ENCODE assay signal across 32 mouse cellular contexts in genomic region chr7:131722316-131722715, GRCm38 (mm10).
A peak's percentile ranks its signal among the peaks of the same experiment; 100 is the strongest.
DNase-seq lines count a peak whose midpoint lies in the region; ATAC-seq lines count a peak whose summit lies in the region.
"Had no signal": no experiment of that assay in that cellular context is flagged by ENCODE, and none has a peak within 500 bp of the region (broad histone marks: within the 10 kb centered on the region; RNA-seq: fewer than 3 reads in every experiment).

No protein-coding gene starts in this region.

- H3K4me2 ChIP-seq in hindbrain, embryonic 14.5 days (replicated peaks), result peak overlapping the region; percentile 25; the same call in 1 of the 2 replicates
- no peak overlapping the region for H3K4me2 ChIP-seq in hindbrain, embryonic 16.5 days (ENCODE audit: low read length)
- 0 out of 2 replicates have a peak overlapping the region, but pooled peaks have one; percentile 26 for H3K4me2 ChIP-seq in midbrain, embryonic 15.5 days
- no peak overlapping the region for H3K4me2 ChIP-seq in midbrain, embryonic 11.5 days
- H3K4me2 ChIP-seq: embryonic facial prominence, embryonic 13.5 days; heart, embryonic 13.5 days; limb, embryonic 15.5 days; liver, embryonic 13.5 days had no signal

- peaks cover 11% of the 10 kb centered on the region for H3K27me3 ChIP-seq in hindbrain, embryonic 14.5 days (ENCODE audit: control insufficient read depth, insufficient read depth, low read length)
- no peaks in the 10 kb centered on the region for H3K27me3 ChIP-seq in hindbrain, embryonic 16.5 days (replicated peaks; ENCODE audit: control insufficient read depth, insufficient read depth, low read length)
- 0 out of 2 replicates have a peak, but pooled peaks cover 4% of the 10 kb centered on the region for H3K27me3 ChIP-seq in midbrain, embryonic 15.5 days (replicated peaks)
- 0 out of 2 replicates have a peak, but pooled peaks cover 3% of the 10 kb centered on the region for H3K27me3 ChIP-seq in midbrain, embryonic 11.5 days (ENCODE audit: control insufficient read depth, insufficient read depth, low read length)
- H3K27me3 ChIP-seq: liver, embryonic 13.5 days; megakaryocyte, embryonic 14.5 days had no signal

- no peaks in the 10 kb centered on the region for H3K36me3 ChIP-seq in hindbrain, embryonic 14.5 days (replicated peaks; ENCODE audit: control insufficient read depth, insufficient read depth)
- no peaks in the 10 kb centered on the region for H3K36me3 ChIP-seq in hindbrain, embryonic 16.5 days (ENCODE audit: control insufficient read depth, insufficient read depth, low read length)
- H3K36me3 ChIP-seq in midbrain, embryonic 15.5 days (replicated peaks), result no peaks in the 10 kb centered on the region
- no peaks in the 10 kb centered on the region for H3K36me3 ChIP-seq in midbrain, embryonic 11.5 days (ENCODE audit: control insufficient read depth, insufficient read depth, low read length)
- H3K36me3 ChIP-seq: embryonic facial prominence, embryonic 13.5 days; forebrain, embryonic 15.5 days; heart, embryonic 13.5 days; limb, embryonic 10.5 days; limb, embryonic 15.5 days; liver, embryonic 13.5 days had no signal

- H3K4me3 ChIP-seq in hindbrain, embryonic 14.5 days (replicated peaks; ENCODE audit: low read length), result no peak overlapping the region
- no peak overlapping the region for H3K4me3 ChIP-seq in hindbrain, embryonic 16.5 days (ENCODE audit: low read length)
- no peak overlapping the region for H3K4me3 ChIP-seq in midbrain, embryonic 15.5 days
- H3K4me3 ChIP-seq in midbrain, embryonic 11.5 days (ENCODE audit: low read depth, low read length), result no peak overlapping the region
- H3K4me3 ChIP-seq: embryonic facial prominence, embryonic 13.5 days; erythroblast, embryonic 14.5 days; forebrain, embryonic 15.5 days; heart, embryonic 13.5 days; limb, embryonic 10.5 days; limb, embryonic 15.5 days; liver, embryonic 13.5 days; megakaryocyte, embryonic 14.5 days had no signal

- H3K27ac ChIP-seq in hindbrain, embryonic 14.5 days, result no peak overlapping the region
- H3K27ac ChIP-seq in hindbrain, embryonic 16.5 days (ENCODE audit: low read depth, low read length), result no peak overlapping the region
- no peak overlapping the region for H3K27ac ChIP-seq in midbrain, embryonic 15.5 days
- H3K27ac ChIP-seq in midbrain, embryonic 11.5 days (ENCODE audit: low read depth, low read length), result no peak overlapping the region
- H3K27ac ChIP-seq: embryonic facial prominence, embryonic 13.5 days; forebrain, embryonic 15.5 days; heart, embryonic 13.5 days; limb, embryonic 15.5 days; liver, embryonic 13.5 days had no signal

- peak; percentile 26 for DNase-seq in embryo, embryonic 10.5 days (ENCODE audit: low spot score)
- DNase-seq in embryo, embryonic 9.5 days (ENCODE audit: extremely low spot score), result no peak
- no peak for DNase-seq in hindbrain, embryonic 14.5 days (ENCODE audit: low spot score)
- DNase-seq in midbrain, embryonic 11.5 days (ENCODE audit: low spot score, missing footprints), result no peak
- DNase-seq in hindlimb bud, embryonic 11.5 days (ENCODE audit: extremely low spot score, low read depth, low spot score), result peak; percentile 24
- DNase-seq: adrenal gland, adult 2 months; adrenal gland, postnatal 36 days; cerebellum, adult 2 months; cerebellum, postnatal 14 days; gastrocnemius, postnatal 10 days; heart, postnatal 10 days; kidney, adult 9 months; kidney, postnatal 14 days; layer of hippocampus, adult 9-11 months; liver, embryonic 13.5 days; lung, adult 18-20 months; lung, postnatal 4 days; right cerebral cortex, adult 18-20 months; spleen, adult 18-20 months; thymus, postnatal 14 days had no signal

- no peak overlapping the region for H3K9ac ChIP-seq in hindbrain, embryonic 14.5 days
- no peak overlapping the region for H3K9ac ChIP-seq in hindbrain, embryonic 16.5 days (ENCODE audit: low read depth, low read length)
- no peak overlapping the region for H3K9ac ChIP-seq in midbrain, embryonic 15.5 days
- H3K9ac ChIP-seq in midbrain, embryonic 11.5 days (ENCODE audit: low read length), result no peak overlapping the region
- H3K9ac ChIP-seq: embryonic facial prominence, embryonic 13.5 days; forebrain, embryonic 15.5 days; heart, embryonic 13.5 days; limb, embryonic 15.5 days; liver, embryonic 13.5 days had no signal

- 28% methylated on average over 4 of the region's 4 CpGs for WGBS in hindbrain, embryonic 14.5 days
- WGBS in hindbrain, embryonic 16.5 days, result 23% methylated on average over 4 of the region's 4 CpGs
- 20% methylated on average over 4 of the region's 4 CpGs for WGBS in midbrain, embryonic 15.5 days
- 44% methylated on average over 4 of the region's 4 CpGs for WGBS in midbrain, embryonic 11.5 days

- H3K4me1 ChIP-seq in hindbrain, embryonic 14.5 days (replicated peaks; ENCODE audit: control insufficient read depth, insufficient read depth, low read length), result peaks cover 9% of the 10 kb centered on the region; the same call in 1 of the 2 replicates
- H3K4me1 ChIP-seq in hindbrain, embryonic 16.5 days (ENCODE audit: control insufficient read depth, insufficient read depth, low read depth, low read length), result peaks cover 7% of the 10 kb centered on the region
- H3K4me1 ChIP-seq in midbrain, embryonic 15.5 days, result peaks cover 11% of the 10 kb centered on the region
- 0 out of 2 replicates have a peak, but pooled peaks cover 6% of the 10 kb centered on the region for H3K4me1 ChIP-seq in midbrain, embryonic 11.5 days (ENCODE audit: control insufficient read depth, insufficient read depth, low read length)
- H3K4me1 ChIP-seq: heart, embryonic 13.5 days; liver, embryonic 13.5 days; megakaryocyte, embryonic 14.5 days had no signal

- ATAC-seq in hindbrain, embryonic 14.5 days (ENCODE audit: low FRiP score), result no peak
- ATAC-seq in hindbrain, embryonic 16.5 days, result no peak
- ATAC-seq in midbrain, embryonic 15.5 days (replicated peaks), result no peak
- ATAC-seq in midbrain, embryonic 11.5 days (ENCODE audit: low FRiP score), result no peak
- ATAC-seq: activated CD4-positive, CD25-positive, alpha-beta regulatory T cell, adult 4 months; intestine, postnatal 0 days; lung, postnatal 0 days had no signal

- no peaks in the 10 kb centered on the region for H3K9me3 ChIP-seq in hindbrain, embryonic 14.5 days (ENCODE audit: control insufficient read depth, low read length)
- H3K9me3 ChIP-seq in hindbrain, embryonic 16.5 days (ENCODE audit: control insufficient read depth, low read length), result no peaks in the 10 kb centered on the region
- no peaks in the 10 kb centered on the region for H3K9me3 ChIP-seq in midbrain, embryonic 15.5 days
- no peaks in the 10 kb centered on the region for H3K9me3 ChIP-seq in midbrain, embryonic 11.5 days (ENCODE audit: control insufficient read depth, low read length)
- H3K9me3 ChIP-seq: embryonic facial prominence, embryonic 13.5 days; forebrain, embryonic 15.5 days; heart, embryonic 13.5 days; limb, embryonic 10.5 days; limb, embryonic 15.5 days; liver, embryonic 13.5 days; megakaryocyte, embryonic 14.5 days had no signal

Comparison
In these comparisons a context has a peak if more than half of its experiments do, and no peak if none do; other contexts are left out.
1. DNase-seq: peak in embryo, embryonic 10.5 days (single experiment) and hindlimb bud, embryonic 11.5 days (single experiment); none in embryo, embryonic 9.5 days (single experiment), hindbrain, embryonic 14.5 days (single experiment) and midbrain, embryonic 11.5 days (single experiment).
2. H3K4me2 ChIP-seq: peak in hindbrain, embryonic 14.5 days (single experiment) and midbrain, embryonic 15.5 days (single experiment); none in hindbrain, embryonic 16.5 days (single experiment) and midbrain, embryonic 11.5 days (single experiment).